Mouse (Mus musculus) midbrain, embryonic 11.5 days (tissue): Measurements from ENCODE around the gene Shld2. TPM values are rescaled to one million over a fixed set of nuclear protein-coding genes. Genes with fewer than 3 reads are reported as not detected.

Experiments used
- ATAC-seq: fragments of 200-750 bp; cut with Nextera tagmentation; 2 replicates; pipeline ENCODE4 v1.8.0; 2017; ENCODE audit warnings: moderate TSS enrichment, moderate library complexity; ENCODE audit not compliant: low FRiP score
- DNase-seq: peaks from one replicate; pipeline ENCODE4 v3.0.0; 2015; ENCODE audit warnings: low spot score; ENCODE audit errors: missing footprints
- H3K27ac ChIP-seq: fragments of 300-500 bp; sonication (generic); 2 replicates; pipeline ENCODE4 v1.5.1; 2014; ENCODE audit warnings: low read depth, low read length
- H3K27me3 ChIP-seq: fragments of 300-500 bp; sonication (generic); 2 replicates; pipeline ENCODE4 v1.6.1; 2014; ENCODE audit warnings: mild to moderate bottlenecking, low read length, moderate library complexity, mixed read lengths; ENCODE audit not compliant: control insufficient read depth, insufficient read depth
- H3K36me3 ChIP-seq: fragments of 300-500 bp; sonication (generic); 2 replicates; pipeline ENCODE4 v1.6.1; 2014; ENCODE audit warnings: mild to moderate bottlenecking, low read length, moderate library complexity, mixed read lengths; ENCODE audit not compliant: control insufficient read depth, insufficient read depth
- H3K4me1 ChIP-seq: fragments of 300-500 bp; sonication (generic); 2 replicates; pipeline ENCODE4 v1.6.1; 2014; ENCODE audit warnings: low read length; ENCODE audit not compliant: control insufficient read depth, insufficient read depth
- H3K4me2 ChIP-seq: fragments of 300-500 bp; sonication (generic); 2 replicates; pipeline ENCODE4 v1.6.1; 2014; ENCODE audit warnings: mild to moderate bottlenecking, moderate library complexity
- H3K4me3 ChIP-seq: fragments of 300-500 bp; sonication (generic); 2 replicates; pipeline ENCODE4 v1.5.1; 2014; ENCODE audit warnings: low read depth, low read length
- H3K9ac ChIP-seq: fragments of 300-500 bp; sonication (generic); 2 replicates; pipeline ENCODE4 v1.6.1; 2014; ENCODE audit warnings: low read length
- H3K9me3 ChIP-seq: fragments of 300-500 bp; sonication (generic); 2 replicates; pipeline ENCODE4 v1.6.1; 2016; ENCODE audit warnings: low read length; ENCODE audit not compliant: control insufficient read depth
- WGBS: fragments of 180-500 bp; shearing (Covaris S2); extraction: QIAGEN DNeasy Blood & Tissue Kit; methylation state at CpG from one replicate; pipeline ENCODE4 v1.1.7; 2014; 5-methylcytosine and 5-hydroxymethylcytosine counted together
- polyA plus RNA-seq: library from polyadenylated mRNA; unstranded; fragments of >200 nt; fragmentation: Nextera tagmentation; extraction: Ambion mirVana; gene quantifications from 2 replicates; pipeline ENCODE4 v1.2.1, GENCODE M21; 2014

The Shld2 gene
- polyA plus RNA-seq, 1 experiment from 2014 or later: 8.0 TPM

- H3K9ac ChIP-seq: no peak overlapping the region
- no peak overlapping the region for H3K4me3 ChIP-seq
- no peak overlapping the region for H3K4me2 ChIP-seq
- no peaks in the 10 kb centered on the region for H3K4me1 ChIP-seq
- H3K27ac ChIP-seq: no peak overlapping the region
- no peaks in the 10 kb centered on the region for H3K9me3 ChIP-seq
- no peaks in the 10 kb centered on the region for H3K36me3 ChIP-seq
- WGBS: 70% methylated on average over 5 of the region's 5 CpGs
- H3K27me3 ChIP-seq: peaks cover 10% of the 10 kb centered on the region
- ATAC-seq (no peak), DNase-seq (peak; percentile 23)
These were observed 86.9 kb downstream of the Shld2 start for GRCm38 (mm10) chr14:34223362-34223898.

- 76% methylated on average over 5 of the region's 5 CpGs for WGBS
- peak; percentile 51 for DNase-seq
- H3K9ac ChIP-seq: no peak overlapping the region
These were observed 88.7 kb downstream of the Shld2 start for GRCm38 (mm10) chr14:34221416-34222077.

GRCm38 (mm10) chr14:34220426-34220825 lies 89.9 kb downstream of the Shld2 start:
- Histone ChIP-seq H3K4me2 (no peak overlapping the region), H3K27me3 (peaks cover 10% of the 10 kb centered on the region), H3K4me1 (no peaks in the 10 kb centered on the region), H3K9me3 (no peaks in the 10 kb centered on the region), H3K27ac (no peak overlapping the region), H3K4me3 (no peak overlapping the region), H3K9ac (no peak overlapping the region), H3K36me3 (no peaks in the 10 kb centered on the region)
- ATAC-seq (no peak), DNase-seq (peak; percentile 79)
- WGBS: 73% methylated on average over 5 of the region's 5 CpGs

More at GRCm38 (mm10) chr14:34221416-34222077, 88.7 kb downstream of the Shld2 start:
- ATAC-seq: no peak
- Histone ChIP-seq H3K4me3 (no peak overlapping the region), H3K36me3 (no peaks in the 10 kb centered on the region), H3K27ac (no peak overlapping the region), H3K27me3 (peaks cover 10% of the 10 kb centered on the region), H3K4me1 (no peaks in the 10 kb centered on the region), H3K4me2 (no peak overlapping the region), H3K9me3 (no peaks in the 10 kb centered on the region)

- no peak overlapping the region for H3K27ac ChIP-seq
- DNase-seq: peak; percentile 85
- no peaks in the 10 kb centered on the region for H3K4me1 ChIP-seq
- no peak for ATAC-seq
- peaks cover 10% of the 10 kb centered on the region for H3K27me3 ChIP-seq
- peak overlapping the region; percentile 40 for H3K4me2 ChIP-seq
- H3K9me3 ChIP-seq: no peaks in the 10 kb centered on the region
- 4% methylated on average over 29 of the region's 29 CpGs for WGBS
- peak overlapping the region; percentile 22 for H3K4me3 ChIP-seq
- H3K36me3 ChIP-seq: no peaks in the 10 kb centered on the region
- H3K9ac ChIP-seq: no peak overlapping the region
These were observed 90.5 kb downstream of the Shld2 start for GRCm38 (mm10) chr14:34219786-34220198.

- DNase-seq: no peak
- Histone ChIP-seq H3K27me3 (peaks cover 10% of the 10 kb centered on the region), H3K9ac (no peak within 1 kb of the TSS), H3K36me3 (no peaks in the 10 kb centered on the region), H3K27ac (no peak within 1 kb of the TSS), H3K4me2 (peak within 1 kb of the TSS; percentile 40), H3K4me1 (no peaks in the 10 kb centered on the region), H3K9me3 (no peaks in the 10 kb centered on the region), H3K4me3 (peak within 1 kb of the TSS; percentile 22)
- ATAC-seq: no peak
- 73% methylated on average over 6 of the region's 6 CpGs for WGBS
These were observed 91.0 kb downstream of the Shld2 start, which contains the start of gene Syt15 for GRCm38 (mm10) chr14:34219295-34219694. Syt15 (plus strand) TSS chr14:34219595.

- DNase-seq (no peak), ATAC-seq (no peak)
- no peaks in the 10 kb centered on the region for H3K36me3 ChIP-seq
- 78% methylated on average over 6 of the region's 6 CpGs for WGBS
- peaks cover 5% of the 10 kb centered on the region for H3K27me3 ChIP-seq
- H3K4me3 ChIP-seq: no peak overlapping the region
- no peak overlapping the region for H3K4me2 ChIP-seq
- H3K9me3 ChIP-seq: no peaks in the 10 kb centered on the region
- no peaks in the 10 kb centered on the region for H3K4me1 ChIP-seq
- H3K27ac ChIP-seq: no peak overlapping the region
- no peak overlapping the region for H3K9ac ChIP-seq
These were observed 94.7 kb downstream of the Shld2 start for GRCm38 (mm10) chr14:34215451-34216127.

GRCm38 (mm10) chr14:34209942-34210341 lies 100.4 kb downstream of the Shld2 start:
- no peaks in the 10 kb centered on the region for H3K36me3 ChIP-seq
- no peaks in the 10 kb centered on the region for H3K9me3 ChIP-seq
- no peak overlapping the region for H3K27ac ChIP-seq
- DNase-seq (no peak), ATAC-seq (no peak)
- H3K9ac ChIP-seq: no peak overlapping the region
- H3K4me1 ChIP-seq: no peaks in the 10 kb centered on the region
- 87% methylated on average over 4 of the region's 4 CpGs for WGBS
- no peak overlapping the region for H3K4me3 ChIP-seq
- H3K27me3 ChIP-seq: no peaks in the 10 kb centered on the region
- no peak overlapping the region for H3K4me2 ChIP-seq

- 57% methylated on average over 4 of the region's 4 CpGs for WGBS
- Histone ChIP-seq H3K36me3 (no peaks in the 10 kb centered on the region), H3K4me2 (no peak overlapping the region), H3K27ac (no peak overlapping the region), H3K9ac (no peak overlapping the region), H3K9me3 (no peaks in the 10 kb centered on the region), H3K4me1 (no peaks in the 10 kb centered on the region), H3K27me3 (no peaks in the 10 kb centered on the region), H3K4me3 (no peak overlapping the region)
- DNase-seq (peak; percentile 10), ATAC-seq (no peak)
These were observed 101.2 kb downstream of the Shld2 start for GRCm38 (mm10) chr14:34209080-34209479.

- no peaks in the 10 kb centered on the region for H3K36me3 ChIP-seq
- no peak overlapping the region for H3K4me3 ChIP-seq
- no peaks in the 10 kb centered on the region for H3K9me3 ChIP-seq
- no peaks in the 10 kb centered on the region for H3K27me3 ChIP-seq
- no peak overlapping the region for H3K4me2 ChIP-seq
- no peaks in the 10 kb centered on the region for H3K4me1 ChIP-seq
- 45% methylated on average over 2 of the region's 2 CpGs for WGBS
- H3K9ac ChIP-seq: no peak overlapping the region
- no peak overlapping the region for H3K27ac ChIP-seq
- ATAC-seq (no peak), DNase-seq (peak; percentile 82)
These were observed 101.6 kb downstream of the Shld2 start for GRCm38 (mm10) chr14:34208651-34209050.
